ENCODE assay signal across 9 mouse cellular contexts in genomic region chr11:88192595-88192994, GRCm38 (mm10). TPM values are rescaled to one million over a fixed set of nuclear protein-coding genes. Genes with fewer than 3 reads are reported as not detected.
DNase-seq lines count a peak whose midpoint lies in the region; ATAC-seq and TF ChIP-seq lines count a peak whose summit lies in the region.
"Had no signal": no experiment of that assay in that cellular context is flagged by ENCODE, and none has a peak within 500 bp of the region (broad histone marks: within the 10 kb centered on the region; RNA-seq: fewer than 3 reads in every experiment).

No protein-coding gene starts in this region.

- 11% methylated on average over 4 of the region's 4 CpGs for WGBS in embryonic facial prominence, embryonic 10.5 days
- 20% methylated on average over 4 of the region's 4 CpGs for WGBS in midbrain, postnatal 0 days

- TF ChIP-seq CTCF in left cerebral cortex, adult 2 months (IDR thresholded peaks at IDR 0.05): peak; percentile 7; the same call in 1 of the 2 replicates
- TF ChIP-seq CTCF in midbrain, postnatal 0 days (IDR thresholded peaks at IDR 0.05): peak; percentile 35

- peaks cover 76% of the 10 kb centered on the region for H3K27me3 ChIP-seq in embryonic facial prominence, embryonic 10.5 days (replicated peaks; ENCODE audit: low read depth, poor library complexity, severe bottlenecking)
- H3K27me3 ChIP-seq in midbrain, postnatal 0 days (ENCODE audit: insufficient read depth, low read length): peaks cover 21% of the 10 kb centered on the region

- H3K36me3 ChIP-seq in embryonic facial prominence, embryonic 10.5 days (replicated peaks): peaks cover 6% of the 10 kb centered on the region; the same call in 1 of the 2 replicates
- no peaks in the 10 kb centered on the region; the same call in 1 of the 2 replicates for H3K36me3 ChIP-seq in midbrain, postnatal 0 days (ENCODE audit: insufficient read depth, low read length)

- no peak overlapping the region for H3K27ac ChIP-seq in left cerebral cortex, adult 2 months
- H3K27ac ChIP-seq in embryonic facial prominence, embryonic 10.5 days (replicated peaks): 0 out of 2 replicates have a peak overlapping the region, but pooled peaks have one; percentile 15
- H3K27ac ChIP-seq in midbrain, postnatal 0 days (ENCODE audit: low read depth, low read length): no peak overlapping the region

- H3K4me1 ChIP-seq in embryonic facial prominence, embryonic 10.5 days: peaks cover 41% of the 10 kb centered on the region
- no peaks in the 10 kb centered on the region for H3K4me1 ChIP-seq in midbrain, postnatal 0 days (ENCODE audit: insufficient read depth, low read length)

- no peak; the same call in 1 of the 2 replicates for ATAC-seq in midbrain, postnatal 0 days (ENCODE audit: low FRiP score)

- no peak overlapping the region for H3K9ac ChIP-seq in midbrain, postnatal 0 days (replicated peaks; ENCODE audit: low read length, poor library complexity, severe bottlenecking)

- no peak overlapping the region for H3K4me2 ChIP-seq in midbrain, postnatal 0 days (ENCODE audit: low read depth, low read length, poor library complexity, severe bottlenecking)

- no peaks in the 10 kb centered on the region for H3K9me3 ChIP-seq in embryonic facial prominence, embryonic 10.5 days
- H3K9me3 ChIP-seq in midbrain, postnatal 0 days (ENCODE audit: low read length): no peaks in the 10 kb centered on the region

- peak; percentile 33 to 36 for DNase-seq in cerebellum, postnatal 10 days
- DNase-seq in cerebellum, adult 9-10 months: no peak
- DNase-seq in left cerebral cortex, adult 2 months (ENCODE audit: extremely low spot score in 1 of 2, low spot score in 2 of 2): no peak
- DNase-seq in left cerebral cortex, adult 18-20 months (ENCODE audit: low spot score in 2 of 2): no peak
- DNase-seq in embryonic facial prominence, embryonic 10.5 days (ENCODE audit: low spot score): peak; percentile 60
- DNase-seq in midbrain, postnatal 0 days (ENCODE audit: low spot score): peak; percentile 43
- no peak for DNase-seq in right cerebral cortex, postnatal 14 days
- no peak for DNase-seq in kidney, postnatal 14 days
- DNase-seq: right cerebral cortex, postnatal 25 days had no signal

- H3K4me3 ChIP-seq in left cerebral cortex, adult 2 months: no peak overlapping the region
- H3K4me3 ChIP-seq in embryonic facial prominence, embryonic 10.5 days: peak overlapping the region; percentile 17; the same call in 1 of the 2 replicates
- H3K4me3 ChIP-seq in midbrain, postnatal 0 days (ENCODE audit: low read depth, low read length): no peak overlapping the region

- intact Hi-C loops in left cerebral cortex, adult 2 months (cut with DNase I): no loop called here

RNA-seq across cellular contexts. Expression of gene Mrps23, which starts 11.6 kb away (rescaled TPM):
- 10 to 100 TPM; 66.4 to 71.1 TPM for total RNA-seq in left cerebral cortex, adult 2 months (2021)
- 10 to 100 TPM; 64.4 to 71.4 TPM for total RNA-seq in left cerebral cortex, adult 18-20 months (2021)
- polyA plus RNA-seq in embryonic facial prominence, embryonic 10.5 days (2016; fragmentation: Nextera tagmentation; extraction: Ambion mirVana): 60.4 and 71.7 TPM in 2 replicates
- total RNA-seq in midbrain, postnatal 0 days (2014; rRNA removed): 29.4 and 35.5 TPM in 2 replicates
- 63.0 and 63.2 TPM in 2 replicates for polyA plus RNA-seq in midbrain, postnatal 0 days (2015; fragmentation: Nextera tagmentation; extraction: Ambion mirVana)

Comparison
In these comparisons a context has a peak if more than half of its experiments do, and no peak if none do; other contexts are left out.
1. DNase-seq: peak in cerebellum, postnatal 10 days (2 of 2), embryonic facial prominence, embryonic 10.5 days (single experiment) and midbrain, postnatal 0 days (single experiment); none in cerebellum, adult 9-10 months (single experiment), left cerebral cortex, adult 2 months (0 of 2), left cerebral cortex, adult 18-20 months (0 of 2), right cerebral cortex, postnatal 14 days (single experiment) and kidney, postnatal 14 days (single experiment).